Mouse (Mus musculus) gonadal fat pad, adult 2 months (tissue): Measurements from ENCODE around the gene S100pbp. TPM values are rescaled to one million over a fixed set of nuclear protein-coding genes. Genes with fewer than 3 reads are reported as not detected.

Source experiments
- DNase-seq: peaks from one replicate; pipeline ENCODE4 v3.0.0-alpha.2; 2012; ENCODE audit warnings: low read depth
- polyA plus RNA-seq: library from polyadenylated mRNA; depleted of rRNA; stranded (reverse); fragments of >200 nt; gene quantifications from 2 replicates; pipeline ENCODE4 v1.2.3, GENCODE M21; 2012

S100pbp gene
- polyA plus RNA-seq, 1 experiment: 18.9 TPM

GRCm38 (mm10) chr4:129151276-129151811 is 38.2 kb downstream of the S100pbp start:
- no peak for DNase-seq

GRCm38 (mm10) chr4:129149321-129149720 is 40.2 kb downstream of the S100pbp start:
- no peak for DNase-seq

DNA sequence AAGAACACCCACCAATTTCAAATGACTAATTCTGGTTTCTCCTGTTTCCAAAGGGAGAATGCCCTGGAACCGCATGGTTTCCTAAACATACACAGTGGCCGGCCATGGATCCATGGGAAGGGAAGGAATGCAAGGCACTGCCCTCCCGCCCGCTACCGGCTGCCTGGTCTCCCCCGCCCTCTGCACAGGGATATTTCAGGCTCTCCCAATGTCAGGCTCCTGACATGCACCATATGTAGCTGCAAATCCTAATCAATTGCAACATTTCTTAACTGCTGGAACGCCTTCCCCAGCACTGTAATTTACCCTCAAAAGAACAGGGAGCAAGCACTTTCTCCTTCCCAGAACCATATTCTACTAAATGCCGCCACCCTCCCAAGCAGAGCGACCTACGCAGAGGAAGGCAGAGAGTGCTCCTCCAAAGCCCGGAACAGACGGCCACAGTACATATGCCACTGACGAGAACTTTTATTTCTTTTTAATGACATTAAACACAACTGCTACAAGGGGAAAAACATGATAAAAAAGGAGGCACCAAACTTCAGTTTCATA is 41.9 kb downstream of the S100pbp start:
- no peak for DNase-seq

- no peak for DNase-seq
These were observed 43.1 kb downstream of the S100pbp start for GRCm38 (mm10) chr4:129146392-129146791.

- DNase-seq: no peak
These were observed 43.6 kb downstream of the S100pbp start for GRCm38 (mm10) chr4:129145943-129146342.

- no peak for DNase-seq
These were observed 44.1 kb downstream of the S100pbp start for GRCm38 (mm10) chr4:129145411-129145810.

GRCm38 (mm10) chr4:129144401-129145367 is 44.8 kb downstream of the S100pbp start:
- DNase-seq: no peak

DNA sequence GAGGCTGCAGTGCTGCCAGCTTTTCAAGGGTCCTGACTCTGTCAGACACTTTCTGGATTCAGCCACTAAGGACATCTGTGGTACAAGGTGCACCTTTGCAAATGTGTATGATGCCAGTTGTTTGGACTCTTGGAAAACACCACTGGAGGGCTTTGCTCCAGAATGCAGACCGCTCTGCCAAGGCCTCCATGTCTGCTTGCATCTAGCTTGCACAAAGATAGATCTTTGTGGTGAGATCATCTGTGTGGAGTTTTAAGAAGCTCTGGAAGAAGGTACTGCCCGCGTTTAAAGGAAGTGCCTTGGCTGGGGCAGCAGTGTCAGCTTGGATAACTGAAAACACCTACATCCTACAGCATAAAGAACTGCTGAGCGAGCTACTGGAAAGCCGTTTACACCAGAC is 46.0 kb downstream of the S100pbp start:
- DNase-seq: no peak

DNA sequence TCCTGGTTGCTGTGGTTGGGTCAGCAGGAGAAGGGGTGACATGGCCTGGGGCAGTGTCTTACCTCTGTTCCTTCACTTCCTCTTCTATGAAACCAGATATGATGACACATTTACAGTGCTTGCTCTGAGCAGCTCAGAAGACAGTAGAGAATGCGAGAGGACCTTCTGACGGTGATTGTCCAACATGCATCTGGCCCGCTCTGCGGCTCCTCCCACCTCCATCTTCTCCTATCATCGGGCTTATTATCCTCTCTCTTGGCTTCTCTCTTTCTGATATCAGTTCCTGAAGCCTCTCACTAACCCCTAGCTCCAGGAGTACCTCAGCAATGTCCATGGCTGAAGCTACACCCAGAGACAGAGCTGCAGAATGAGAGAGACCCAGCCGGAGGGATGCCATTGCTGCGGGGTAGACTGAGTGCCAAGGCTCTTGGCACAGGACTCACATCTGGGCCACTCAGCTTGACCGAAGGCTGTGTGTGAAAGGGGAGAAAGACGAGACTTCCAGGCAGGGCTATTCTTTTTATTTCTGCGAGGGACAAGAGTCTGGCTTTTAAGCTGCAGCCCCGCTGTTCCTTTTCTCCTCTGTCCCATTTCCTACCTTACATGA is 47.0 kb downstream of the S100pbp start:
- no peak for DNase-seq

- DNase-seq: no peak
These were observed 47.7 kb downstream of the S100pbp start for GRCm38 (mm10) chr4:129141560-129142438.

GRCm38 (mm10) chr4:129140808-129141207 is 48.7 kb downstream of the S100pbp start:
- DNase-seq: no peak

DNA sequence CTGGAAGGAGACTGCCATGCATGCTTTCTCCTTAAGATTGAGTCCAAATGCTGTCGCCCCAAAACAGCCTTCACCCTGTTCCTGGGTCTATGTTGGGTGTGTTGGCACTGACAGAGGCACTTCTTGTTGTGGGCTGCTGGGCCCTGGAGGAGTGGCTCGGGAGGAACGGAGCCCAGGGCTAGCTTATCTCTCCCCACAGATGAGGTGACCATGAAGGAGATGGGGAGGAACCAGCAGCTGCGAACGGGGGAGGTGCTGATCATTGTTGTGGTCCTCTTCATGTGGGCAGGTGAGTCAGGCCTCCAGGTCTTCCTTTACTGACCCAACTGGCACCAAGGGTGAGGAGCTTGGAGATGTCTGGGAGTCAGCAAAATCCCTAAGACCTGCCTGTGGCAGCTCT is 49.9 kb downstream of the S100pbp start:
- no peak for DNase-seq

GRCm38 (mm10) chr4:129137392-129138321 is 51.9 kb downstream of the S100pbp start:
- DNase-seq: no peak

- no peak for DNase-seq
These were observed 52.7 kb downstream of the S100pbp start, which contains the start of gene Fndc5 for GRCm38 (mm10) chr4:129136579-129137391. TSS of gene Fndc5 (plus strand) at chr4:129136999.

DNA sequence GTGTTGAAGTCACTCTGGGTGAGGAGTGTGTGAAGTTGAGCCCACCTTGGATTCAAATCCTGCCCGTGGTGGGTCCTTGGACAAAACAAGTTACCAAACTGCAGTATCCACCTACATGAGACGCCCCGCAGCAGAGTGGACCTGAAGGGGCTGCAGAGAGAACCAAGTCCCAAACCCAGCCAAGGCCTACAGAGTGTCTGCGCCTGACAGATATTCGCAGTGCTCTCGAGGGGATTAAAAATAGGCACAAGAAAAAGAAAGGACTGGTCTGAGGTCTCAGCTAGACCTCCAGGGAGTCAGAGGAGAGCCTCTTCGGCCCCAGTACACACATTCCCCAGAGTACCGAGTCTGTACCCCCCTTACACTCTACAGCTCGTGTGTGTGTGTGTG is 53.3 kb downstream of the S100pbp start:
- no peak for DNase-seq

GRCm38 (mm10) chr4:129135637-129136036 is 53.9 kb downstream of the S100pbp start:
- DNase-seq: no peak

DNA sequence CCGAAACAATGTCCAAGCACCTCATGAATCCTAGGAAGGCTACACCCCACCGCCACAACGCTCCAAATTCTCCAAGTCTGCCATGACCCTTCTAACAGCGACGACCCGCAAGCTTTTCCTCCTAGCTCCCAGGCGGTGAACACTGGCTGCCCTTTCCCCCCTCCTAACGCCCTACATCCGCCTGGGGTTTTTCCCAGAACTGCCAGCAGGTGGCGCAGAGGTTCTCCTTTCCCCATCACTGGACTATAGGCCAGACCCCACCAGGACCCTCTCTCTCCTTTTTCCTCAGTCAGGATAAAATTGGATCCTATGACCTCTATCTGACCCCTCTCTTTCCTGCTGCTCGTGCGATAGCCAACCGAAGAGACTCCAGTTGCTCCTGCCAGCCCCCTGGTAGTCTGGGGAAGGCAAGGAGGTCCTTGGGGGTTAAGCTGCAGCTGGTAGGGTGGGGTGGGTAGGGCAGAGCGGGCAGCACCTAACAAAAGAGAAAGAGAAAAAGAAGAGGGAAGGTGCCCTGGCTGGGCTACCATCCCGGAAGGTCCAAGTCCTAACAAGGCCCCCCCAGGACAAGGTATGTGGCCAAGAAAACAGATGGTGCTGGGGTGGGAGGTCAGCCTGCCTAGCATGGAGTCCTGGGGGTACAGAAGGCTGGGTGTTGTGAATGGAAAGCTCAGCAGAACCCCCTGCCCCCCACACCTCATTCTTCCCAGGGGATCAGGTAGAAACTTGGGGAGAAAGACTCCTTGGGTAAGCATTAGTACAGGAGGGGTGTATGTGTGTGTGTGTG is 54.5 kb downstream of the S100pbp start:
- no peak for DNase-seq

GRCm38 (mm10) chr4:129130755-129131303 is 58.7 kb downstream of the S100pbp start:
- DNase-seq: no peak
